ENCODE assay signal across 24 mouse cellular contexts in the genomic region with DNA sequence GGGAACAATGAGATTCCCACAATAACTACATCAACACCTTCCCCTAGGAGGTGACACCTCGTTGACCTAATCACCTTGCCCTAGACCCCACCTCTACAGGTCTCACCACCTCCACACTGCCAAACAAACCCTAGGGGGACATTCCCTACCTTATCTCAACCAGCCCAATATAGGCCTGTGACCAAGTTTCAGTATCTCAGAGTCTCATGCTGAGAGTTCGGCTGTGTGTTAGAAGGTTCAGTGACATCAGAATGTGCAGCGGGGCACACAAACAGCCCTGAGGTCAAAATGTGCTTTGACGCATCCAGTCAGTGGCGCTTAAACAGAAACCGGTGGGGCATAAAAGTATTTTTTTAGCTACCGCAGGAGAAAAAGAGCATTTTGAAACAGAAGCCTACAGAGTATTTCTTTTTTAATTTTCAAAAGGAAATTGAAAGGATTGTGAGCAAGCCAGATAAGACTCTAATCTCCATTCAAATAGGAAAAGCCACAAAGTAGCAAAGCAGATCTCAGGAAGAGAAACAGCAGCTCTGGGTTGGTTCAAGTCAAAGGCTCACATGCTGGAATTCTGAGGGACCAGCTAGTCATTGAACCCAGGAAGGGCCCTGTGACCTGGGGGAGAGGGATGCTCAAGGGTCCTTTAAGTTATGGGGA. TPM values are rescaled to one million over a fixed set of nuclear protein-coding genes. Genes with fewer than 3 reads are reported as not detected.
DNase-seq lines count a peak whose midpoint lies in the region; ATAC-seq lines count a peak whose summit lies in the region.
"Had no signal": no experiment of that assay in that cellular context is flagged by ENCODE, and none has a peak within 500 bp of the region (broad histone marks: within the 10 kb centered on the region; RNA-seq: fewer than 3 reads in every experiment).

No protein-coding gene starts in this region.

- 43% methylated on average over 7 of the region's 7 CpGs for WGBS in liver, embryonic 12.5 days (ENCODE audit: insufficient replicate concordance)

- no peak overlapping the region for H3K4me2 ChIP-seq in liver, embryonic 12.5 days
- H3K4me2 ChIP-seq: forebrain, embryonic 13.5 days; heart, embryonic 15.5 days; lung, embryonic 15.5 days; midbrain, embryonic 13.5 days had no signal

- H3K4me3 ChIP-seq in megakaryocyte, embryonic 14.5 days (replicated peaks): peak overlapping the region; percentile 23
- H3K4me3 ChIP-seq in liver, embryonic 12.5 days: no peak overlapping the region
- H3K4me3 ChIP-seq: erythroblast, embryonic 14.5 days; forebrain, embryonic 13.5 days; heart, embryonic 15.5 days; layer of hippocampus, adult 2 months; lung, embryonic 15.5 days; midbrain, embryonic 13.5 days; myocyte had no signal

- H3K9me3 ChIP-seq in megakaryocyte, embryonic 14.5 days: no peaks in the 10 kb centered on the region
- H3K9me3 ChIP-seq in liver, embryonic 12.5 days (replicated peaks): no peaks in the 10 kb centered on the region
- H3K9me3 ChIP-seq: forebrain, embryonic 13.5 days; heart, embryonic 15.5 days; lung, embryonic 15.5 days; midbrain, embryonic 13.5 days had no signal

- no peak for ATAC-seq in megakaryocyte, adult 5-6 weeks (ENCODE audit: poor library complexity, severe bottlenecking)
- ATAC-seq in liver, embryonic 12.5 days: peak; percentile 63
- peak; percentile 69 for ATAC-seq in neutrophil, adult 5-6 weeks (ENCODE audit: extremely low read depth, insufficient number of reproducible peaks, low FRiP score, poor library complexity, severe bottlenecking)
- ATAC-seq: forebrain, embryonic 13.5 days; midbrain, embryonic 13.5 days had no signal

- peaks cover 20% of the 10 kb centered on the region for H3K36me3 ChIP-seq in megakaryocyte, embryonic 14.5 days (replicated peaks; ENCODE audit: low read length)
- H3K36me3 ChIP-seq in liver, embryonic 12.5 days: no peaks in the 10 kb centered on the region
- H3K36me3 ChIP-seq: heart, embryonic 15.5 days; lung, embryonic 15.5 days had no signal

- H3K4me1 ChIP-seq in megakaryocyte, embryonic 14.5 days: peaks cover 98% of the 10 kb centered on the region
- peaks cover 41% of the 10 kb centered on the region for H3K4me1 ChIP-seq in liver, embryonic 12.5 days
- H3K4me1 ChIP-seq: forebrain, embryonic 13.5 days; lung, embryonic 15.5 days; midbrain, embryonic 13.5 days had no signal

- no peak overlapping the region for H3K9ac ChIP-seq in liver, embryonic 12.5 days
- H3K9ac ChIP-seq: forebrain, embryonic 13.5 days; heart, embryonic 15.5 days; lung, embryonic 15.5 days; midbrain, embryonic 13.5 days had no signal

- no peaks in the 10 kb centered on the region for H3K27me3 ChIP-seq in megakaryocyte, embryonic 14.5 days (replicated peaks)
- no peaks in the 10 kb centered on the region for H3K27me3 ChIP-seq in liver, embryonic 12.5 days (replicated peaks)
- H3K27me3 ChIP-seq: forebrain, embryonic 13.5 days; heart, embryonic 15.5 days; lung, embryonic 15.5 days; midbrain, embryonic 13.5 days had no signal

- peak; percentile 60 for DNase-seq in B cell, adult 2 months
- no peak for DNase-seq in cerebellum, postnatal 25 days
- no peak for DNase-seq in gastrocnemius, postnatal 10 days
- DNase-seq: adrenal gland, postnatal 25 days; cerebellum, adult 11-12 months; gastrocnemius, postnatal 14 days; heart, adult 18-20 months; kidney, adult 18-20 months; kidney, postnatal 14 days; layer of hippocampus, postnatal 36 days; lung, postnatal 4 days; right cerebral cortex, postnatal 25 days; thymus, postnatal 36 days had no signal

- H3K27ac ChIP-seq in liver, embryonic 12.5 days: peak overlapping the region; percentile 22; the same call in 1 of the 2 replicates
- H3K27ac ChIP-seq: forebrain, embryonic 13.5 days; heart, embryonic 15.5 days; layer of hippocampus, adult 2 months; lung, embryonic 15.5 days; midbrain, embryonic 13.5 days had no signal

RNA-seq across cellular contexts. Expression of a gene that starts 44.3 kb away (rescaled TPM):
- 3.7 and 8.8 TPM in 2 replicates for polyA plus RNA-seq in megakaryocyte, embryonic 14.5 days (2012; ENCODE audit: insufficient read depth, low replicate concordance)
- total RNA-seq in megakaryocyte, adult 5-6 weeks (2015): 0.27 and 0.36 TPM in 2 replicates
- total RNA-seq in megakaryocyte, adult 5-6 weeks (2017): not detected in 2 replicates
- polyA plus RNA-seq in liver, embryonic 12.5 days (2016; fragmentation: Nextera tagmentation; extraction: Ambion mirVana): 4.7 and 4.8 TPM in 2 replicates
- total RNA-seq in neutrophil, adult 5-6 weeks (2017): 1.8 and 3.4 TPM in 2 replicates
- total RNA-seq in gastrocnemius, postnatal 10 days (2021): under 1 TPM; 0.09 to 0.29 TPM
- polyA plus RNA-seq: myocyte had no signal

Comparison
In these comparisons a context has a peak if more than half of its experiments do, and no peak if none do; other contexts are left out.
1. DNase-seq: peak in B cell, adult 2 months (2 of 2); none in cerebellum, postnatal 25 days (0 of 2) and gastrocnemius, postnatal 10 days (single experiment).